Mouse (Mus musculus) kidney, adult 8-10 months (tissue): ENCODE measurements around the gene Nudc.

Experiments
- DNase-seq, 2 experiments: peaks; one replicate each; pipeline ENCODE4 v3.0.0; 2022

The Nudc gene

DNA sequence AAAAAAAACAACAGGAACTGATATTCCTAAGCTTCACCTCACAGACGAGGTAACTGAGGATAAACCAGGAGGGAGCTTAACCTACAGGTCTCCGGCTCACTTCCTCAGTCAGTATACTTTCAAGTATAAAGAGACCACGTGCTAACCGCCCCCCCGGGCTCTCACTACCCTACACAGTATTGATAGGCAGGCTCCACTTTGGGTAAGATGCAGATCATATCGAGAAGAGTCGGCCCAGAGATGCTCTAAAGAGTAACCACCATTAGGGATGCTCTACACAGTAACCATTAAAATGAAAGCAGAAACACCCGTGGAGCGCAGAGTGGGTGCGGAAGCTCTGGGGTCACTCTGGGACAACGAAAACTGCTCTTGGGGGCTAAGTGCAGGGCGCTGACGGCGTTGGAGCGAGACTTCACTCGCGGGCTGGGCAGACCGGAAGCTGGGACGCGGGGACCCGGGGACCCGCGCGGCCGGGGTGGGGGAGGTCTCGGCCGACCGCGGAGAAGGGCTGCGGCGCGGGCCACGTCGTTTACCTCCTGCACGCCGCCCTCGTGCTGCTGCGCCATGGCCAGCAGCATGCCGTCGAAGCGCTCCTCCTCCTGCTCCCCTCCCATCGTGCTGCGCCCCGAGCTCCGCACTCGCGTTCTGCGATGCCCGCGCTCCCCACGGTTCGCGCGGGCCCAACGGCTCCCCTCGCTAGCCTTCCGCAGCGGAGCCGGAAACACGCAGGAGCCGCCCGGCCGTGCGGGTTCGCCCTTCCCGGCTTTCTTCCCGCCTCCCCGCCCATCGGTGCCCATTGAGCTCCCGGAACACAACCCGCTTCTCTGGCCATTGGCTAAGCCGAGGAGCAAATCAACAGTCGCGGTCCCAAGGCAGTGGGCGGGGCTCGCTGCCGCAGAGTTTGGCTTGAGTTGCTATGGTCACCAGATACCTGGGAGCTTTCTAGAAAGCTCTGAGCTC is at the start of gene Nudc:
Gene Nudc (minus strand): TSS at position 725 of the 960 bp plus-strand sequence.
- peak; percentile 97 to 98 for DNase-seq

DNA sequence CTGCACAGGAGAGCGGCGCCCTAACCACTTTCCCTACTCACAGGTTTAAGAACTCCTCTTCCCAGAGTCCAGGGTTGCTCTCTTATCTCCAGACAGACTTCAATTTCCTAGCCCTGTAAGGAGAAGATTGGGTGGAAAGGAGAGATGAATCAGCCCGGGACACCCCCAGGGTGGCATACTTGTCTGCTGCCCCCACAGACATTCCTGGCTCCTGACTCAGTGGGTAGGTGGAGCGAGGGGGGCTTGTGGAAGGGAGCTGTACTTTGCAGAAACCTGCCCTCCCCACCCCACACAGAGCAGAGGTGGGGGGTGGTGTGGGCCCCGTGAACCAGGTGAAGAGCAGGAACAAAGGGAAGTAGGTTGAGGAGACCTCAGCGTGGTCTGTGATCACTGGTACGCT is 49.7 kb upstream of the Nudc start:
- DNase-seq, result no peak

DNA sequence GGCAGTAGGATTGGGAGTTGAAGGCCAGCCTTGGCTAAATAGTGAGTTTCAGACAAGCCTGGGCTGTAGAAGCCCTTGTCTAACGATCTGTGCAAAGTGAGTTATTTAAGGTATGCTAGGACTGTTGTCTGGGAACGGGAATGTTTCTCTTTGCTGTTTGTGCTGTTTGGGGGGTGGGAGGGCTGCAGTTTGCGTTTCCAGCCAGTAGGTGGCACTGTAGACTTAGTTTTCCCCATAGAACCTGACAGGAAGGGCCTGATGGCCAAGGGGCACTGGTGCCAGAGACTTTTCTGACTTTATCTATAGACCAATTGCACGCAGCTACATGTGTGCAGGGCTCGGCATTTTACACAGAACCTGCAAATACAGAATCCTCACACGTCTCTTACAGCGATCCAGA is 46.8 kb upstream of the Nudc start:
- peak; percentile 60 to 84 for DNase-seq

DNA sequence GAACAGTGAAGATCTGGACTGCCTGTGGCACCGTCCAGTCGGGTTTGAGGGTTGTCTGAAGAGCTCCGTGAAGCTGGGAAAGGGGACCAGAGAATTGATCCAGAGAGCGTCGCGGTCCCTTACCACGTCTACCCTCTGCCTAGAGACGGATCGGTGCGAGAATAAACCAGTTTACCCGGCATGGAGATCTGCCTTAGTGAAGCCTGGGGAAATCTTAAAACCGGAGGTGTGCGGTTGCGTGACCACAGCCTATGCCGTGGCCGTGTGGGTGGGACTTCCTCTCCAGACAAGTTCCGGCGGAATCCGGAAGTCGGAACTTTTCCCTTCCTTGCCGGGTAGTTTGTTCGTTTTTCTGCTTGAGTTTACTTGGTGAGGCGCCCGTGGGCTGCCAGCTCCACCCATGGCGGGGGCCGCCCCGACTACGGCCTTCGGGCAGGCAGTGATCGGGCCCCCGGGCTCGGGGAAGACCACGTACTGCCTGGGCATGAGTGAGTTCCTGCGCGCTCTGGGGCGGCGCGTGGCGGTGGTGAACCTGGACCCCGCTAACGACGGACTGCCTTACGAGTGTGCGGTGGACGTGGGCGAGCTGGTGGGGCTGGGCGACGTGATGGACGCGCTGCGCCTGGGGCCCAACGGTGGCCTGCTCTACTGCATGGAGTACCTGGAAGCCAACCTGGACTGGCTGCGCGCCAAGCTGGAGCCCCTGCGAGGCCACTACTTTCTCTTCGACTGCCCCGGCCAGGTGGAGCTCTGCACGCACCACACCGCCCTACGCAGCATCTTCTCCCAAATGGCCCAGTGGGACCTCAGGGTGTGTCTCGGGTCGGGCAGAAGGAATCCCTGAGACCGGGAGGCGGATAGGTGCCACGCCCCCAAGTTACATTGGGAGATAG is 38.5 kb upstream of the Nudc start, which contains the start of gene Gpn2:
Gene Gpn2 (plus strand): TSS at position 304 of the 893 bp plus-strand sequence.
- DNase-seq, result peak; percentile 78 to 87

DNA sequence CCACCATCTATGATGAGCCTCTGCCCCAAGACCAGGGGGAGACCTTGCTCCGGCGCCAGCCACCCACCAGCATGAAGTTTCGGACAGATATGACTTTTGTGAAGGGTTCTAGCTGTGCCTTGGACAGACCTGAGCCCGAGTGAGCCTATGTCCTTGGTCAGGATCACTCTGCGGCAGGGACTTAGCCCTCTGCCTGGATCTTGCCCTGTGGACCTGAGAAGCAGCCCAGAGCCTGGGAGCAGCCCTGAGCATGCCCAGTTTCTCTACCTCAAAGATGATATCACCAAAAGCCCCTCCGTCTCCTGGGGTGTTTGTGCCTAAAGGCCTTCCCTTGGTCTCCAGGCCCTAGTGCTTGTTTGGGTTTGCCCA is 37.9 kb upstream of the Nudc start:
- DNase-seq, result no peak

DNA sequence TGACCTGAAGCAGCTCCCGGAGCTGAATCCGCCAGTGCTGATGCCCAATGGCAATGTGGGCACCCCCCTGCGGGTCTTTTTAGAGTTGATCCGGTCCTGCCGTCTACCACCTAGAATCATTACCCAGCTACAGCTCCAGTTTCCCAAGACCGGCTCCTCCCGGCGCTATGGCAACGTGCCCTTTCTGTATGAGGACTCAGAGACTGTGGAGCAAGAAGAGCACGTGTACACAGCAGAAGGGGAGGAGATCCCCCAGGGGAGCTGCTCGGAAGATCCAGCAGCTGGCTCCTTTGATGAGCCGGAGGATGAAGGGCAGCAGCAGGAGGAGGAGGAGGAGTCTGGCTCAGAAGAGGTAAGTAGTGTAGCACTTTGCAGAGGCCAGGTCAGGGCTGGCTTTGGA is 32.2 kb upstream of the Nudc start:
- DNase-seq, result no peak

DNA sequence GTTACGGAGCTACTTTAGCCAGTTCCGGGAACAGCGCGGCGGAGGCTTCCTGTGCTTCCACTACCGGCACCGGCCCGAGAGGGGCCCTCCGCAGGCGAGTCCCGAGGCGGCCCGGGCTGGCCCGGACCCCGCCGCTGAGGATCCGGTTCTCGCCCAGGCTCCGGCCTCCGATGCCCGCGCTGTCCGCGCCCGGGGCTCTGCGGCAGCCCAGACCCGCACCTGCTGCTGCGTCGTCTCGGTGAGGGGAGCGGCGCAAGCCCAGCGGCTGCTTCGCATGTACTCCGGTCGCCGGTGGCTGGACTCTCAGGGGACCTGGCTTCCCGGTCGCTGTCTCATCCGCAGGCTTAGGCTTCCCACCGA is 29.0 kb upstream of the Nudc start:
- no peak for DNase-seq

DNA sequence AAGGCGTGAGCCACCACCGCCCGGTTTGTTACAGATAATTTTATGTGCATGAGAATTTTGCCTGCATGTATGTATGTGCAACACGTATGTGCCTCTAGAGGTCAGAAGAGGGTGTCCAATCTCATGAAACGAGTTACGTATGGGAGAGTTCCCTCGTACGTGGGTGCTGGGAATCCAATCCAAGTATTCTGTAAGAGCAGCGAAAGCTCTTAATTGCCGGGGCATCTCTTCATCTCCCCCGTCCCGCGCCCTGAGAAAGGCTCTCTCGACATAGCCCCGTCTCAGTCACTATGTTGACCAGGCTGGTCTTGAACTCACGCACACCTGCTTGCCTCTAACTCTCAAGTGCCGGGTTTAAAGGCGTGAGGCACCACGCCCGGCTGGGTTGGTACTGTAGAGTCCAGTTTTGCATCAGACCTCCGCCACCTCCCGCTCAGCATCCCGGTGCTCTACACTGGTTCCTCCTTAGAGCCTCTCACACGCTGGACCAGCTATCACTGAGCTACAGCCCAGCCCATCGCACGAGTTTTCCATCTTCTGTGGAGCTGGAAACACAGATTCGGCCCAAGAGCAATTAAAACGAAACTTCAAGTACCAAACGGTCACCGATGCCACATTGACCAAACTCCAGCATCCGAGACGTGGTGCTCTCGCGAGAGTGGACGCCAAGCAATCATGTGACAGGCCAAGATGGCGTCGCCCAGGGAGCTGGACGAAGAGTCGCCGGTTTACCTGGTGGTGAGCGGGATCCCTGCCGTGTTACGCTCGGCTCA is 28.5 kb upstream of the Nudc start, which contains the start of gene Gpatch3:
Gene Gpatch3 (plus strand): TSS at position 676 of the 773 bp plus-strand sequence.
- peak; percentile 91 to 95 for DNase-seq

DNA sequence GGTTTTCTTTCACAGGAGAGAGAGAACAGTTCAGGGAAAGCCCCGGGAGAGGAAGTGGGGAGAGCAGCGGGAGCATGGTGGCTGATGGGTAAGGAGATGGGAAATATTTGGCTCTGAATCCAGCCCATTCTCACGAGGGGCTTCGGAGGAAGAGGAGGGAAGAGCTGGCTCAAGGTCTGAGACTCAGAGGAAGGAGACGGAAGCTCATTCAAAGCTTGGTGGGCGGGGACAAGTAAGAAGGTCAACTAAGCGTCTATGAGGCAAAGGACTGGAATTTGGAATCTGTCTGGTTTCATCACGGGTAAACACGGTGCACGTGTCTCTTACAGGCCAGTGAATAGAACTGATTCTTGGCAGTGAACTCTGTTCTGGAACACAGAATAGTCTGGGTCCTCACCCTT is 24.3 kb upstream of the Nudc start:
- peak; percentile 82 to 88 for DNase-seq

DNA sequence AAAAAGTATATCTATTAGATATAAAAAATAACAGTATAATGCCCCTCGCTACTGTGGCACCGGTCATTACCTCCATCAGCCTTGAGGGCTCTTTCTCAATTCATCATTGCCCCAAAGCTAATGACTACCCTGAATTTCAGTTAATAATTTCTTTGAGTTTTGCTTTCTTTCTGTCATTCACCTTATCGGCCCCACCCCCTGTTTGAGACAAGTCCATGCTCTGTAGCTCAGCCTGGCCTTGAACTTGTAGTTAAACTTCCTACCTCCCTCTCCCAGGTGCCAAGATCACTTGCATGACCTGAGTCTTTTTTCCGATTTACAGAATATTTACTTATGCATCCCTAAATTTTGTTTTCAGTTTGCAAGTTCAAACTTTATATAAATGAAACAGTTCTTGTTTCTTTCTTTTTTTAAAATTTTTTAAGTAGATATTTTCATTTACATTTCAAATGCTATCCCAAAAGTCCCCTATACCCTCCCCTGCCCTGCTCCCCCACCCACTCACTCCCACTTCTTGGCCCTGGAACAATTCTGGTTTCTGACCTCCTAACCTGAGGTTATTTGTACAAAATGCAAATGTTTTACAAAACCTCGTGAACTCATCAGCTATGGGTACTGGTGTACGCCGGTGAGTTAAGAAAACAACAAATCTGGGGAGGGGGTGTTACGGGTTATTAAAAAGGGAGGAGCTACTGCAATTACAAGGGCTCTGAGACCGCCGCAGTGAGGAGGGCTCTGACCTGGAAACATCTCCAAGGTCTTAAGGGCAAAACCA is 23.7 kb upstream of the Nudc start:
- DNase-seq, result peak; percentile 40 to 42

DNA sequence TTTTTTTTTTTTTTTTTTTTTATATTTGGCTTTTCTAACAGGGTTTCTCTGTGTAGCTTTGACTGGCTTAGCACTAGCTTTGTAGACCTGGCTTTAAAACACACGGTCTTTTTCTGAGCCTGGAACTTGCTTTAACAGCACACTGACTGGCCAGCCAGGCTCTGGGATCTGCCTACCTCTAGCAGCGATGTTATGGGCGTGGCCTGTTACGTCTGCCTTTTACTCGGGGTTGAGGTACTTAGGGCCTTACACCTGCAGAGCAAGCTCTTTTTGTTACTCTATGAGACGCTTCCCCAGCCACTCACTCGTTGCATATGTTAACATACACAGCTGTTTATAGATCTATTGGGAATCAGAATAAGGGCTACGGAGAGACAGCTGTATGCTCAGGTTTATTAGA is 21.5 kb upstream of the Nudc start:
- DNase-seq, result peak in 1 of 2 experiments; percentile 30

DNA sequence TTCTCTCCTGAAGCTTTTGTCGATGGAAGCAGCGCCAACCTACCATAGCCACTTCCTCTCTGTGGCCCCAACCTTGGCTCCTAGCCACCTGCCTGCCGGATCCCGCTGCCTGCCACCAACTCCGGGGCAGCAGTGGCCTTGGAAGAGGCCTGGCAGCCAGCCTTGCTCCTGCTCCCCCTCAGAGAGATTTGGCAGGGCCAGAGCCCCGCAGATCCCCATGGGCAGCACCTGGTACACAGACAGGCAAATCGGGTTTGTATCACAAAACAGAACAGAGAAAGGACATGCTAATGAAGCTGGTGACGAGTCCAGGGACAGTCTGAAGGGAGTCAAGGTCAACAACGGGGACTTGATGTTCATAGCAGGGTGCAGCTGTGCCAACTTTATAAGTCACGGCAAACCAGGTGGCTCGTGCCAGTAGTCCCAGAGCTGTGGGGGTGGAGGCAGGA is 17.4 kb upstream of the Nudc start:
- peak; percentile 78 to 87 for DNase-seq

DNA sequence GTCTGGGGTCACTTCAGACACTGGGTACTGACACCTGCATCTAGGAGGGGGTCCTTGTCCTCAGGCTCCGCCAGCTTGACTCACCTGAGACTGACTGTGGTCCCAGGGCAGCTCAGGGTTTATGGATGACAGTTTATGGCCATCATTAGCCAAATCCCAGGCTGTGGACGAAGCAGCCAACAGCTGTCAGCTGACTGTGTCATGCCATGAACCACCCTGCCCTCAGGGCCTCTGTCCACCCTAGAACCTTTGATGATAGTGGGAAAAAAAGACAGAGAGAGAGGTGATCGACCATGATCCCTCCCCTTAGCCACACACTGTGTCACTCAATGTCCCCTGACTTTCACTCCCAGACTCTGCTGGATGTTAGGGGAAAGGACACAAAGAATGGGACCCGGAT is 15.8 kb upstream of the Nudc start:
- no peak for DNase-seq

DNA sequence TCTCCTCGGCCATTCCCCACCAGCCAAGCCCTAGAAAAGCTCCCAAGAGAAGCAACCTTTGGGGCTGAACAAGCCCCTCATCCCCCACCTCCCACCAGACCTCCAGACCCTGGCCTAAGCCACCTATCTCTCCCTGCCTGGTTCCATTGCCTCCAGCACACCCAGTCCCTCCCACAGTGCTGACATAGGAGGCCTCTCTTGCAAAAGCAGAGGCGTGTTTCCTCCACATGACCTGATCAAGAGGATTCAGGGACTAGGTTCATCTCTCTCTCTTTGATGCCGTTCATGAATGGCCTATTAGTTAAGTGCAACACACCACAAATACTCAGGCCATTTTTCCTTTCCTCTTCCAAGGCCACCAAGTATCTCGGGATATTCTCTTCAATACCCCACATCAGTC is 14.1 kb upstream of the Nudc start:
- no peak for DNase-seq

DNA sequence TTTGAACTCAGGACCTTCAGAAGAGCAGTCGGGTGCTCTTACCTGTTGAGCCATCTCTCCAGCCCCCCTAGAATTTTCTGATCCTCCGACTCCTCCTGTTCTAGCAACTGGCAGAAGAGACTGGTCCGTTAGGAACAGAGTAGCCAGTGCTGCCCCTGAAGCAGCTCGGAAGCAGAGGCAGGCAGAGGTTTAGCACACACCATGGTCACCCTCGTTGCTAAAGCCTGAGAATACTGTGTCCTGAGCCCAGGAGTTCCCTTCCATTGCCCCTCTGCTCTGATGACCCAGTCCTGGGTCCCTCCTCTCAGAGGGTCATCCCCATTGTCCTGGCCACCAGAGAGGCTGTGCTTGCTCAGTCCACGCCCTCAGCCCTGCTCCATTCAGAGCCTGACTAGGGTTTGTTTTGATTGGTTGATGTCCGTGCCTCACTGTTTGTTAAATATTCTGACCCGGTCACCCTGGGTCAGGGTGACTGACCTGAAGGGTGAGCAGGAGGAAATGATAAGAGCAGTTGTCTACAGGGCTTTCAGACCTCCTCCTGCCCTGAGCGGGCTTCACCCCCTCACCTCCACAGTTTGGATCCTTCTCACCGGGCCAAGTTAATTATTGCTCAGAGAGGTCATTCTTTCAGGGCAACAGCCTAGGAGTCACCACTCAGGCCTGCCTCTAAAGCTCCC is 11.4 kb upstream of the Nudc start:
- peak; percentile 71 to 87 for DNase-seq

DNA sequence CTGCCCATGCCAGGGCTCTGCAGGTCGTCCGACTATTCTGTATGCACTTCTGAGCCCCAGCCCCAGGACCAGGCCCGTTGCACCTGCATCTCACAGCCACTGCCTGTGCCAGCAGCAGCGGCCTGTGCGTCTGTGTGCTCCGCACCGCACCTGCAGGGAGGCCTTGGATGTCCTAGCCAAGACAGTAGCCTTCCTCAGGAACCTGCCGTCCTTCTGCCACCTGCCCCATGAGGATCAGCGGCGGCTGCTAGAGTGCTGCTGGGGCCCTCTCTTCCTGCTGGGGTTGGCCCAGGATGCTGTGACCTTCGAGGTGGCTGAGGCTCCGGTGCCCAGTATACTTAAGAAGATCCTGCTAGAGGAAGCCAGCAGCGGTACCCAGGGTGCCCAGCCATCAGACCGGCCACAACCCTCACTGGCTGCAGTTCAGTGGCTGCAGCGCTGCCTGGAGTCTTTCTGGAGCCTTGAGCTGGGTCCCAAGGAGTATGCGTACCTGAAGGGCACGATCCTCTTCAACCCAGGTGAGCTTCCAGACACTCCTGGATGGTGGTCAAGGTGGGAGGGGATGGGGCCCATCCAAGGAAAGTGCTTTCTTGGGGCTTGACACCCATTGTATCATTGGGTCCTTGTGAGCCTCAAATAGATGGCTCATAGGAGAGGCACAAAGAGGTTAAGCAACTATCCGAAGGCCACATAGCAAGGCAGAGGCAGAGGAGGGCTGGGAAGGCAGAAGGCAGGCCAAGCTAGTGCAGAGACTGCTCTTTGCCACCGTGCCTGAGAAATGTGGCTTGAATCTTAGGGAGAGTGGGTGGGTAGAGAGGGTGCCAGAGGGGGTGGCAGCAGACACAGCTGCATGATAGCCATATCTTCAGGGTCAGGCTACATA is 7.9 kb upstream of the Nudc start:
- no peak for DNase-seq

DNA sequence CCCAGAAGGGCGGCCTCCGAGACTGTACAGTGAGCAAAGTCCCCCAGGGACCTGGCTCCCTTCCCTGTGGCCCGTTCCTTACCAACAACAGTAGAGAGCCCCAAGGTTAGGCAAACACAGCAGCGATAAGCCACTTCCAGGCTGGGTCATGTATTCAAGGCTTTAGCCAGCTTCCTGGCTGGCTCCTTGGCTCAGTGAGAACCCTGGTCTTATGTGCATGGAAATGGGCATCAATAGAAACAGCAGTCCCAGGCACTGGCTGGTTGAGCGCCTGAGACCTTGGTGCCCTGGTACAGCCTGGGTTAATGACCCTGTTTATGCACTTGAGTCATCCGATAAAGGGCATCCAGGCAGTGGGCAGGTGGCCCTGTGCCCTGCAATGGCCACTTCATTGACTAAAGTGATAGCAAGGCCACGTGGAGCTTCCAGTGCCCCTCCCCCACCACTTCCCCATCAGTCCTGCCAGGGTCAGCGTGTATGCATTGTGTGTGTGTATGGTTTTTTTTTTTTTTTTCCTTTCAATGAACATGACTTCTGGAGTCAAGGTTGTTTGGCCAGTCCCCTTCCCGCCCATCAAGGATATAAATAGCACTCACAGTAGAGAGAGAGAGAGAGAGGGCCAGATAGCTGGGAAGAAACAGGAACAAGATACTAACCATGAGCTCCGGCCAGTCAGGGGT is 7.1 kb upstream of the Nudc start, which contains the start of gene Nr0b2:
Gene Nr0b2 (plus strand): TSS at position 609 of the 680 bp plus-strand sequence.
- DNase-seq, result peak; percentile 30 to 40

DNA sequence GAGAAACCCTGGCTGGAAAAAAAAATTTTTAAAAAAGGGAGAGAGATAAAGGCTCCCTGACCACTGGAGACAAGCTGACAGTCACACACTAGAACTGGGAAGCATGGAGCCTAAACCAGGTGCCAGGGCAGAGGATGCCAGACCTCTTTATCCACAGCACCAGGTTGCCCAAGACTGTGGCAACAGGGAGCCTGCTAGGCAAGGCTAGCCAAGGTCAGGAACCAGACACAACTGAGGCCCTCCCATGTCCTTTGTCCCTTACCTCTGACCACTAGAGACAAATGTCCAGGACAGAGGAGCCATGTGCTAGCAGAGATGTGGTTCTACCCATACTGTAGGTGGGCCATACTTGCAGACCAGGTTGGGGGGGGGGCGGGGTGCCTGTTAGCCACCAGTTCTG is 6.2 kb upstream of the Nudc start:
- no peak for DNase-seq

DNA sequence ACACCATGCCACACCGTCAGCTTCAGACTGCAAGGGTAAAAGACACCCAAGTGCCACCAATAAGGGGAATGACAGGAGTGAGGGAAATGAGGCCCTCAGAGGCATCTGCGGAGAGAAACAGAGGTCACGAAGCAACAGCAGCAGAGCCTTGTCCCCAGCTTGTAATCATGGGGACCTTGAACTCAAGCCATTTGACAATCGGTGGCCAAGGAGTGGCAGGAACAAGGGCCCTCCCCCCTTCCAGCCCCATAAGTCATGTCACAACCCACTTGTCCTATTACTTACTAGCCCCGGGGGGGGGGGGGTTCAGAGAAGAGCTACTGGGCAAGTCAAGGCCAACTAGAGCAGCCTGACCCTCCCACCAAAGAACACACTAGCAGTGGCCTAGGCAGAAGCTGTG is 9.1 kb downstream of the Nudc start:
- no peak for DNase-seq
